Mouse (Mus musculus) intestine, embryonic 16.5 days (tissue): ENCODE results near the gene Slamf7. TPM values are rescaled to one million over a fixed set of nuclear protein-coding genes. Genes with fewer than 3 reads are reported as not detected.

Experiments used
- ATAC-seq: fragments of 200-750 bp; cut with Nextera tagmentation; 2 replicates; pipeline ENCODE4 v1.8.0; 2017; ENCODE audit warnings: moderate TSS enrichment, moderate library complexity
- H3K27ac ChIP-seq: fragments of 300-500 bp; sonication (generic); 2 replicates; pipeline ENCODE4 v1.5.1; 2014; ENCODE audit warnings: mild to moderate bottlenecking, low read length
- H3K27me3 ChIP-seq: fragments of 300-500 bp; sonication (generic); replicated peaks from 2 replicates; pipeline ENCODE4 v1.6.1; 2014; ENCODE audit warnings: low read length, control low read depth, mixed read lengths; ENCODE audit not compliant: control insufficient read depth, insufficient read depth
- H3K36me3 ChIP-seq: fragments of 300-500 bp; sonication (generic); 2 replicates; pipeline ENCODE4 v1.6.1; 2014; ENCODE audit warnings: low read length, control low read depth; ENCODE audit not compliant: control insufficient read depth, insufficient read depth
- H3K4me1 ChIP-seq: fragments of 300-500 bp; sonication (generic); 2 replicates; pipeline ENCODE4 v1.6.1; 2014; ENCODE audit warnings: low read length, control low read depth, mixed read lengths; ENCODE audit not compliant: control insufficient read depth, insufficient read depth
- H3K4me2 ChIP-seq: fragments of 300-500 bp; sonication (generic); 2 replicates; pipeline ENCODE4 v1.6.1; 2014; ENCODE audit warnings: low read depth, low read length, control low read depth
- H3K4me3 ChIP-seq: fragments of 300-500 bp; sonication (generic); 2 replicates; pipeline ENCODE4 v1.5.1; 2014; ENCODE audit warnings: mild to moderate bottlenecking, low read length
- H3K9ac ChIP-seq: fragments of 300-500 bp; sonication (generic); 2 replicates; pipeline ENCODE4 v1.6.1; 2014; ENCODE audit warnings: low read depth, low read length
- H3K9me3 ChIP-seq: fragments of 300-500 bp; sonication (generic); 2 replicates; pipeline ENCODE4 v1.6.1; 2016; ENCODE audit warnings: low read length, control low read depth; ENCODE audit not compliant: control insufficient read depth
- WGBS: fragments of 180-500 bp; shearing (Covaris S2); extraction: QIAGEN DNeasy Blood & Tissue Kit; methylation state at CpG from one replicate; pipeline ENCODE4 v1.1.7; 2014; 5-methylcytosine and 5-hydroxymethylcytosine counted together
- polyA plus RNA-seq: library from polyadenylated mRNA; unstranded; fragments of >200 nt; fragmentation: Nextera tagmentation; extraction: Ambion mirVana; gene quantifications from 2 replicates; pipeline ENCODE4 v1.2.1, GENCODE M21; 2015

Gene Slamf7
- polyA plus RNA-seq, result 0.18 and 0.23 TPM in 2 replicates

DNA sequence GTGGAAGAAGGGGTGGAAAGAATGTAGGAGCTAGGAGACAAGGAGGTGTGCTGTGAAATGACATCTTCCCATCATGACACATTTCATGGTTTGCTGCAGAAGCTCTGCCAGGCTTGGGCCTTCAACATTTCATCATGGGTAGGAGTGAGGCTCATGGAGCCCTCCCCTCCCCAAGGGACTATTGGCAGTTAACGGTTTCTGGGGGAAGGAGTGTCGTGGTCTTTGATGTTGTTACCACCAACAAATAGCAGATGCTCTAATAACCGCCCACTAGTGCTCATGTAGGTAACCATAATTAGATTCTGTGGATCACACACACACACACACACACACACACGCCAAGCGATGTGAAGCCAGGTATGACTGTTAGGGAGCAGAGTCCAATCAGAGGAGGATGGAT, at the start of gene Slamf7:
Gene Slamf7 (minus strand): TSS at position 302 of the 400 bp plus-strand sequence.
- H3K4me3 ChIP-seq, result no peak within 1 kb of the TSS
- 82% methylated on average over 5 of the region's 5 CpGs for WGBS
- H3K9ac ChIP-seq, result no peak within 1 kb of the TSS
- H3K36me3 ChIP-seq, result no peaks in the 10 kb centered on the region
- H3K27me3 ChIP-seq, result no peaks in the 10 kb centered on the region
- no peak within 1 kb of the TSS for H3K27ac ChIP-seq
- H3K4me1 ChIP-seq, result no peaks in the 10 kb centered on the region
- H3K4me2 ChIP-seq, result no peak within 1 kb of the TSS
- no peak for ATAC-seq
- no peaks in the 10 kb centered on the region for H3K9me3 ChIP-seq

GRCm38 (mm10) chr1:171698983-171699382, 46.1 kb upstream of the Slamf7 start:
- no peaks in the 10 kb centered on the region for H3K36me3 ChIP-seq
- no peaks in the 10 kb centered on the region for H3K9me3 ChIP-seq
- WGBS, result 20% methylated on average over 6 of the region's 6 CpGs
- ATAC-seq, result no peak
- no peaks in the 10 kb centered on the region for H3K4me1 ChIP-seq
- no peak overlapping the region for H3K27ac ChIP-seq
- no peak overlapping the region for H3K4me2 ChIP-seq
- no peaks in the 10 kb centered on the region for H3K27me3 ChIP-seq
- no peak overlapping the region for H3K4me3 ChIP-seq
- H3K9ac ChIP-seq, result no peak overlapping the region

- no peaks in the 10 kb centered on the region for H3K4me1 ChIP-seq
- peaks cover 3% of the 10 kb centered on the region; the same call in 1 of the 2 replicates for H3K9me3 ChIP-seq
- H3K9ac ChIP-seq, result no peak overlapping the region
- H3K36me3 ChIP-seq, result no peaks in the 10 kb centered on the region
- no peak overlapping the region for H3K4me2 ChIP-seq
- no peak overlapping the region for H3K27ac ChIP-seq
- 74% methylated on average over 1 of the region's 1 CpGs for WGBS
- no peaks in the 10 kb centered on the region for H3K27me3 ChIP-seq
- no peak overlapping the region for H3K4me3 ChIP-seq
- no peak for ATAC-seq
Observed at GRCm38 (mm10) chr1:171693918-171694317, 41.1 kb upstream of the Slamf7 start.

DNA sequence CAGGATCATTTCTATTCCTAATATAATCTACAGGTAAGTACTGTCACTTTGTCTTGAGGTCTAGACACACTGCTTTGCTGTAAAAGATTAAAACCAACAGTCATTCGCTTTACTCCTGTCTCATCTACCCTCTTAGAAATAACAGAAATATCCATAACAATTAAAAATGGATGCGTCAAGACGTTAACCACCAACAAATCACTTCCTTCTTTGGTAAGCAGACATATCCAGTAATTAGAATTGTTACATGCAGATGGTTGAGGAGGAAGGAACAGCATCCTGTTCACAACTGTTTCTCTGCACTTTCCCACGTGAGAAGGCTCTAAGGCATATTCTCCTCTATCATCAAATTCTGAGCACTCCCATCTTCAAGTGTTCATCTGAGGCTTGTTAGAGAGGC, 34.5 kb upstream of the Slamf7 start:
- H3K27ac ChIP-seq, result no peak overlapping the region
- no peaks in the 10 kb centered on the region for H3K36me3 ChIP-seq
- H3K4me2 ChIP-seq, result no peak overlapping the region
- H3K9me3 ChIP-seq, result no peaks in the 10 kb centered on the region
- no peak overlapping the region for H3K4me3 ChIP-seq
- H3K9ac ChIP-seq, result no peak overlapping the region
- WGBS, result 88% methylated on average over 4 of the region's 4 CpGs
- ATAC-seq, result no peak
- no peaks in the 10 kb centered on the region for H3K27me3 ChIP-seq
- no peaks in the 10 kb centered on the region for H3K4me1 ChIP-seq

GRCm38 (mm10) chr1:171684923-171685322, 32.1 kb upstream of the Slamf7 start:
- H3K4me3 ChIP-seq, result no peak overlapping the region
- no peaks in the 10 kb centered on the region for H3K4me1 ChIP-seq
- H3K27ac ChIP-seq, result no peak overlapping the region
- no peak for ATAC-seq
- H3K4me2 ChIP-seq, result no peak overlapping the region
- H3K9me3 ChIP-seq, result no peaks in the 10 kb centered on the region
- H3K27me3 ChIP-seq, result no peaks in the 10 kb centered on the region
- H3K9ac ChIP-seq, result no peak overlapping the region
- 87% methylated on average over 9 of the region's 9 CpGs for WGBS
- H3K36me3 ChIP-seq, result no peaks in the 10 kb centered on the region

GRCm38 (mm10) chr1:171681531-171682299, 28.9 kb upstream of the Slamf7 start, which contains the start of gene Cd48:
Gene Cd48 (plus strand): TSS chr1:171682009.
- 84% methylated on average over 14 of the region's 14 CpGs for WGBS
- no peaks in the 10 kb centered on the region for H3K4me1 ChIP-seq
- H3K27ac ChIP-seq, result no peak within 1 kb of the TSS
- H3K27me3 ChIP-seq, result no peaks in the 10 kb centered on the region
- H3K9ac ChIP-seq, result no peak within 1 kb of the TSS
- no peak within 1 kb of the TSS for H3K4me2 ChIP-seq
- no peak for ATAC-seq
- no peak within 1 kb of the TSS for H3K4me3 ChIP-seq
- H3K9me3 ChIP-seq, result no peaks in the 10 kb centered on the region
- H3K36me3 ChIP-seq, result no peaks in the 10 kb centered on the region

- no peak overlapping the region for H3K4me3 ChIP-seq
- no peaks in the 10 kb centered on the region for H3K27me3 ChIP-seq
- H3K36me3 ChIP-seq, result no peaks in the 10 kb centered on the region
- H3K4me2 ChIP-seq, result no peak overlapping the region
- 72% methylated on average over 7 of the region's 7 CpGs for WGBS
- H3K9ac ChIP-seq, result no peak overlapping the region
- no peak for ATAC-seq
- no peaks in the 10 kb centered on the region for H3K4me1 ChIP-seq
- no peaks in the 10 kb centered on the region for H3K9me3 ChIP-seq
- H3K27ac ChIP-seq, result no peak overlapping the region
Observed at GRCm38 (mm10) chr1:171681009-171681408, 28.2 kb upstream of the Slamf7 start.

DNA sequence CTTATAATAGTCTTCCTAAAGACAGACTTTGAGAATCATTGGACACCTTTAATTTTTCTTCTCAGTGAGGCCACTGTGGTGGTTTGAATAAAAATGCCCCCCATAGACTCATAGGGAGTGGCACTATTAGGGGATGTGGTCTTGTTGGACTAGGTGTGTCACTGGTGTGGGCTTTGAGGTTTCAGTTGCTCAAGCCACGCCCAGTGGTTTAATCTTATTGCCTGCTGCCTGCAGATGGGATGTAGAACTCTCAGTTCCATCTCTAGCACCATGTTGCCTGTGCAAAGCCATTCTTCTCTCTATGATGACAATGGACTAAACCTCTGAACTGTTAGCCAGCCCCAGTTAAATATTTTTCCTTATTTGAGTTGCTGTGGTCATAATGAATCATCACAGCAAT, 24.9 kb upstream of the Slamf7 start:
- ATAC-seq, result no peak
- WGBS, result 79% methylated on average over 1 of the region's 1 CpGs

DNA sequence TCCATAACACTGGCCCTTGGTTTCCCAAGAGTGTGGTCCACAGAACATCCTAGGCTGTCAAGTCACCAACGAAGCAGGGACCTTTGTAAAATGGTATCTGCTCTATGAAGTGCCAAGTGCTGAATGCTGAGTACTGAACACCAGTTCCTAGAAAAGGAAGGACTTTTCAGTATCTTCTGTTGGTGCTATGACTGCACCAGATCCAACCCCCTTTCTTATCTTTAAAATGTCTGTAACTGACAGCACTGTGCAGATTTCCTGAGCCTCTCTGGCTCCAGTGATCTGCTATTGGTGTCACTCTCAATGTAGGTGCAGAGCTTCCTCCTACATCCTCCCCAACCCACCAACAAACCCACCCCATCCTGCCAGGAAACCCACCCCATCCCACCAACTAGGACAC, 21.6 kb upstream of the Slamf7 start:
- no peak for ATAC-seq
- 61% methylated on average over 1 of the region's 1 CpGs for WGBS

More for the DNA sequence above, 24.9 kb upstream of the Slamf7 start:
- Histone ChIP-seq H3K9me3 (no peaks in the 10 kb centered on the region), H3K4me3 (no peak overlapping the region), H3K9ac (no peak overlapping the region), H3K36me3 (no peaks in the 10 kb centered on the region), H3K27ac (no peak overlapping the region), H3K27me3 (no peaks in the 10 kb centered on the region), H3K4me1 (no peaks in the 10 kb centered on the region), H3K4me2 (no peak overlapping the region)

More for the DNA sequence above, 21.6 kb upstream of the Slamf7 start:
- no peaks in the 10 kb centered on the region for H3K9me3 ChIP-seq
- H3K4me3 ChIP-seq, result no peak overlapping the region
- H3K27me3 ChIP-seq, result no peaks in the 10 kb centered on the region
- no peak overlapping the region for H3K27ac ChIP-seq
- H3K9ac ChIP-seq, result no peak overlapping the region
- no peak overlapping the region for H3K4me2 ChIP-seq
- no peaks in the 10 kb centered on the region for H3K4me1 ChIP-seq
- H3K36me3 ChIP-seq, result no peaks in the 10 kb centered on the region
